Mouse (Mus musculus) embryonic facial prominence, embryonic 13.5 days (tissue): ENCODE measurements at regions not wholly inside any gene's neighbourhood (a gene's known extent, or its start where the extent isn't known, plus 50 kb on each side); places are given as distances from the start of the nearest gene placed in this dataset.

Experiments used
- ATAC-seq: fragments of 200-750 bp; cut with Nextera tagmentation; 2 replicates; pipeline ENCODE4 v1.8.0; 2017; ENCODE audit warnings: low read depth; ENCODE audit not compliant: insufficient number of reproducible peaks, insufficient read depth, low FRiP score, low TSS enrichment
- H3K27ac ChIP-seq: fragments of 300-500 bp; sonication (generic); 2 replicates; pipeline ENCODE4 v1.5.1; 2015; ENCODE audit warnings: moderate library complexity, mild to moderate bottlenecking, inconsistent platforms
- H3K27me3 ChIP-seq: fragments of 300-500 bp; sonication (generic); 2 replicates; pipeline ENCODE4 v1.6.1; 2015; ENCODE audit warnings: mild to moderate bottlenecking, inconsistent platforms
- H3K36me3 ChIP-seq: fragments of 300-500 bp; sonication (generic); 2 replicates; pipeline ENCODE4 v1.6.1; 2015; ENCODE audit warnings: mild to moderate bottlenecking, inconsistent platforms
- H3K4me1 ChIP-seq: fragments of 300-500 bp; sonication (generic); 2 replicates; pipeline ENCODE4 v1.6.1; 2015; ENCODE audit warnings: inconsistent platforms
- H3K4me2 ChIP-seq: fragments of 300-500 bp; sonication (generic); 2 replicates; pipeline ENCODE4 v1.6.1; 2015; ENCODE audit warnings: moderate library complexity, mild to moderate bottlenecking, inconsistent platforms
- H3K4me3 ChIP-seq: fragments of 300-500 bp; sonication (generic); 2 replicates; pipeline ENCODE4 v1.5.1; 2015; ENCODE audit warnings: mild to moderate bottlenecking, inconsistent platforms
- H3K9ac ChIP-seq: fragments of 300-500 bp; sonication (generic); 2 replicates; pipeline ENCODE4 v1.6.1; 2015; ENCODE audit warnings: mild to moderate bottlenecking, inconsistent platforms
- H3K9me3 ChIP-seq: fragments of 300-500 bp; sonication (generic); 2 replicates; pipeline ENCODE4 v1.6.1; 2016; ENCODE audit warnings: inconsistent platforms
- WGBS: fragments of 180-500 bp; shearing (Covaris S2); methylation state at CpG from one replicate; pipeline ENCODE4 v1.1.7; 2015; ENCODE audit warnings: mixed read lengths; 5-methylcytosine and 5-hydroxymethylcytosine counted together

DNA sequence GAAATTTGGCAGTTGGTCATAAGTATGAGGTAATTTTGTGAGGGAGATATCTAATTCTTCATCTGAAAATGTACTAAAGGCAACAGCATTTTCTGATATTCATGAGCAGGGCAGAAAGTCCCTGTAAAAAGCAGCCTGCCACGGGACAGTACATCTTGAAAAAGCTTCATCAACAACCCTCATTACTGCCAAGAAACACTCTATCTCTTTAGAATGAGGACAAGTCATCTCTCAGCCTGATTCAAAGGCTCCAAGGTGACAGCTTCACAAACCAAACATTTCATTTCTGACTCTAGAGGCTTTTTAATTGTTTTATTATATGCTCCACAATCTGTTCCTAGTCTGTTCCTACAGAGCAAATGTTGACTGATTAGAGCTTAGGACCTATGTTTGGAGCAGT lies 260.3 kb downstream of the Aldoart1 start:
- Histone ChIP-seq H3K4me1 (no peaks in the 10 kb centered on the region), H3K9me3 (no peaks in the 10 kb centered on the region), H3K36me3 (no peaks in the 10 kb centered on the region), H3K9ac (no peak overlapping the region), H3K4me3 (no peak overlapping the region), H3K4me2 (no peak overlapping the region), H3K27ac (no peak overlapping the region), H3K27me3 (no peaks in the 10 kb centered on the region)
- no peak for ATAC-seq
- 64% methylated on average over 1 of the region's 1 CpGs for WGBS

DNA sequence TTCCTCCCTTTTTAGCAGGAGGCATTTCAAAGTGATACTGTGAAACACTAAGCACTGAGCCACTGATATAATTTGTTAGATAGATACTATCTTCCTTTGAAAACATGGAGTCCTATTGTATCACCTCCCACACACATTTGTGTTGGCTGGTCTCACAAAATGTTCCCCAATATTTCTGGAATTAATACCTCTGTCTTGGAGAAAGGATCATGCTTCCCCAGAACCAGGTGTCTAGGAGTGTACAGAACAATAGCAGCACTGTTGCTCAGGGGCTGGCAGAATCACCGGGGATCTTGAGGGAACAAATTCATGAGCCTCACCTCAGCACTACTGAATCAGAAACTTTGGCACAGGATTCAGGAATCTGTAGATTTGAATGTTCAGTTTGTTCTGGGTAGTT lies 277.5 kb downstream of the Aldoart1 start:
- Histone ChIP-seq H3K9me3 (no peaks in the 10 kb centered on the region), H3K36me3 (no peaks in the 10 kb centered on the region), H3K4me2 (no peak overlapping the region), H3K4me3 (no peak overlapping the region), H3K27ac (no peak overlapping the region), H3K4me1 (no peaks in the 10 kb centered on the region), H3K9ac (no peak overlapping the region), H3K27me3 (no peaks in the 10 kb centered on the region; the same call in 1 of the 2 replicates)
- 68% methylated on average over 1 of the region's 1 CpGs for WGBS
- ATAC-seq = no peak

GRCm38 (mm10) chr4:72571924-72572323 lies 280.5 kb downstream of the Aldoart1 start:
- no peak overlapping the region for H3K9ac ChIP-seq
- H3K36me3 ChIP-seq = no peaks in the 10 kb centered on the region
- H3K4me2 ChIP-seq = no peak overlapping the region
- H3K27ac ChIP-seq = no peak overlapping the region
- no peaks in the 10 kb centered on the region for H3K4me1 ChIP-seq
- no peaks in the 10 kb centered on the region for H3K9me3 ChIP-seq
- no peaks in the 10 kb centered on the region; the same call in 1 of the 2 replicates for H3K27me3 ChIP-seq
- no peak overlapping the region for H3K4me3 ChIP-seq
- ATAC-seq = no peak
- 38% methylated on average over 2 of the region's 2 CpGs for WGBS

GRCm38 (mm10) chr4:72565186-72565585 lies 287.2 kb downstream of the Aldoart1 start:
- Histone ChIP-seq H3K27me3 (no peaks in the 10 kb centered on the region), H3K4me2 (no peak overlapping the region), H3K9ac (no peak overlapping the region), H3K9me3 (no peaks in the 10 kb centered on the region), H3K4me3 (no peak overlapping the region), H3K27ac (no peak overlapping the region), H3K36me3 (no peaks in the 10 kb centered on the region), H3K4me1 (peaks cover 10% of the 10 kb centered on the region; the same call in 1 of the 2 replicates)
- 87% methylated on average over 3 of the region's 3 CpGs for WGBS
- no peak for ATAC-seq

GRCm38 (mm10) chr4:72562909-72563676 lies 289.3 kb downstream of the Aldoart1 start:
- H3K4me1 ChIP-seq = peaks cover 10% of the 10 kb centered on the region; the same call in 1 of the 2 replicates
- H3K4me2 ChIP-seq = no peak overlapping the region
- no peaks in the 10 kb centered on the region for H3K36me3 ChIP-seq
- ATAC-seq = no peak
- 12% methylated on average over 4 of the region's 4 CpGs for WGBS
- no peaks in the 10 kb centered on the region for H3K27me3 ChIP-seq
- H3K9ac ChIP-seq = no peak overlapping the region
- no peak overlapping the region for H3K27ac ChIP-seq
- H3K4me3 ChIP-seq = no peak overlapping the region
- H3K9me3 ChIP-seq = no peaks in the 10 kb centered on the region

DNA sequence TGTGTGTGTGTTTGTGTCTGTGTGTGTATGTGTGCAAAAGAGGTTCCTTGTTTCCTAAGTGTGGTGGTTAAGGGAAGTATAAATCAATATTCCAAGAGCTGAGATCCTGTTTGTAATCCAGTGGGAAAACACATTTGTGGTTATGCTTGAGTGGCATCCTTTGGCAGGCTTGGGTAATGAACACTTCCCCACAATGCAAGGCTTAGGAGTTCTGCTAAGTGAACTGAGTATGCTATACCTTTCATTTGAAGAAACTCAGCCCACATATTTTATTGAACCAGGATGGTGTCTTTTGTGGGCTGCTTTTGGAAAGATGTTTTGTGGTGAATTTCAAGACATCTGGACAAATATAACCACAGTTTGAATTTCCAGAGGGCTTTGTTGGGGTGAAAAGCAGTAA lies 298.2 kb downstream of the Aldoart1 start:
- Histone ChIP-seq H3K4me3 (no peak overlapping the region), H3K36me3 (no peaks in the 10 kb centered on the region), H3K4me1 (0 out of 2 replicates have a peak, but pooled peaks cover 4% of the 10 kb centered on the region), H3K4me2 (no peak overlapping the region), H3K27me3 (no peaks in the 10 kb centered on the region), H3K27ac (no peak overlapping the region), H3K9ac (no peak overlapping the region), H3K9me3 (no peaks in the 10 kb centered on the region)
- ATAC-seq = peak; percentile 62; the same call in 1 of the 2 replicates

- Histone ChIP-seq H3K27ac (no peak overlapping the region), H3K36me3 (no peaks in the 10 kb centered on the region), H3K9ac (no peak overlapping the region), H3K9me3 (no peaks in the 10 kb centered on the region), H3K4me3 (no peak overlapping the region), H3K4me2 (no peak overlapping the region), H3K27me3 (no peaks in the 10 kb centered on the region), H3K4me1 (no peaks in the 10 kb centered on the region)
- ATAC-seq = no peak
- 62% methylated on average over 1 of the region's 1 CpGs for WGBS
Measured at GRCm38 (mm10) chr4:72534563-72534962, 317.9 kb downstream of the Aldoart1 start.

GRCm38 (mm10) chr4:72524630-72525029 lies 323.9 kb upstream of the Tle1 start:
- Histone ChIP-seq H3K9ac (no peak overlapping the region), H3K27me3 (no peaks in the 10 kb centered on the region), H3K9me3 (no peaks in the 10 kb centered on the region), H3K4me1 (no peaks in the 10 kb centered on the region), H3K27ac (no peak overlapping the region), H3K4me2 (no peak overlapping the region), H3K36me3 (no peaks in the 10 kb centered on the region), H3K4me3 (no peak overlapping the region)
- ATAC-seq = no peak

DNA sequence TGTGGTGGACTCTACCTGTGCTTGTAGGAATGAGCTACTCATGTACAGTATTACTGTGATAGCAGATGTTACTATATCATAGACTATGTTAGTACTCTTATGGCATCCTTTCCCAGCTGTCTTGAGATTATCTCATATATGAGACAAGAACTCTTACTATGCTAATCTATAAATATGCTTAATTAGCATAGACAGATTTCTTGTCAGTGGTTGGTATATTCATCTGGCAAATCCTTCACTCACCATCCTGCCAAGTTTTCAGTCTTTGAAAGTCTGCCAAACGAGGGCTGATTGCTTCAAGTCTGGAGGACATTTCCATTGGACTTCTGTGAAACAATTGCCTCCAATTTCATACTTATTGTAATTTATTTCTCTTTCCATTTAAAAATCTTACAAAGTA lies 323.4 kb upstream of the Tle1 start:
- no peak for ATAC-seq
- 57% methylated on average over 1 of the region's 1 CpGs for WGBS
- H3K27ac ChIP-seq = no peak overlapping the region
- no peaks in the 10 kb centered on the region for H3K4me1 ChIP-seq
- no peak overlapping the region for H3K9ac ChIP-seq
- no peak overlapping the region for H3K4me3 ChIP-seq
- H3K36me3 ChIP-seq = no peaks in the 10 kb centered on the region
- H3K9me3 ChIP-seq = no peaks in the 10 kb centered on the region
- no peak overlapping the region for H3K4me2 ChIP-seq
- no peaks in the 10 kb centered on the region for H3K27me3 ChIP-seq

GRCm38 (mm10) chr4:72511220-72511619 lies 310.5 kb upstream of the Tle1 start:
- Histone ChIP-seq H3K27me3 (no peaks in the 10 kb centered on the region), H3K4me2 (no peak overlapping the region), H3K9me3 (no peaks in the 10 kb centered on the region), H3K36me3 (no peaks in the 10 kb centered on the region), H3K4me1 (no peaks in the 10 kb centered on the region), H3K27ac (no peak overlapping the region), H3K9ac (no peak overlapping the region), H3K4me3 (no peak overlapping the region)
- no peak for ATAC-seq
- WGBS = 80% methylated on average over 1 of the region's 1 CpGs

DNA sequence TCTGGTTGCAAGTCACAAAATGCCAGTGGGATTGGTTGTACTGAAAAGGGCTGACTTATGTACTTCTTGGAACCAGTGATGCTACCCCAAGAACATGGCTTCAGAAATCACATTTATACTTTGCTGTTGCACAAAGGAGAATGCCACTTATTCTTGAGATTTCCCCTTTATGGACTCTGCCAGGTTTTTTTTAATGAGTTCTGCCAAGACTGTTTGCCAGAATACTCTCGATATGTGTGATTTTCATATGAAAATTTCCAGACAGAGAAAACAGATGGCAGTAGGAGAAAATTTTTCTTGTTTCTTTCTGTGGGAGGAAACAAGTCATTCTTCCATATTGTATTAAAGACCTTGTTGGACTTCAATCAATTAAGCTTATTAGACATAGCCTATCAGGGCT lies 281.0 kb upstream of the Tle1 start:
- Histone ChIP-seq H3K4me1 (no peaks in the 10 kb centered on the region), H3K4me2 (no peak overlapping the region), H3K9ac (no peak overlapping the region), H3K36me3 (no peaks in the 10 kb centered on the region), H3K27ac (no peak overlapping the region), H3K9me3 (no peaks in the 10 kb centered on the region), H3K4me3 (no peak overlapping the region), H3K27me3 (no peaks in the 10 kb centered on the region)
- no peak for ATAC-seq
- WGBS = 87% methylated on average over 1 of the region's 1 CpGs

DNA sequence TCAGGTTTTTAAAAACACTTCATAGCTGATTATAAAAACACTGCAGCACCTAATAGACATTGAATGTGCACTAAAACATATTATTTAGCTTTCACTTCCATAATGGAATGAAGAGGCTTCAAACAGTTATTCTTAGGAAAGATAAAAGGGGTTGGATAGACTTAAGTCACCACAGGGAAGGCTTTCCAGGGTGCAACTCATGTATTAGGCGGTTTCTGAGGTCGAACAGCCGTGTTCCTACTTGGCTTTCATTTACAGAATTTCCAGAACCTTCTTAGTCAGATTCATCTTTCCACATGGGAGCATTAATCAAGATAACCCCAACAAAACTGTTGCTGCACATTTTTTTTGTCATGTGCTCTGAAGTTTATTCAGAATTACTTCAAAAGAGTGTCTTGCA lies 279.8 kb upstream of the Tle1 start:
- WGBS = 71% methylated on average over 3 of the region's 3 CpGs
- H3K36me3 ChIP-seq = no peaks in the 10 kb centered on the region
- H3K4me2 ChIP-seq = no peak overlapping the region
- no peaks in the 10 kb centered on the region for H3K4me1 ChIP-seq
- H3K4me3 ChIP-seq = no peak overlapping the region
- H3K27ac ChIP-seq = no peak overlapping the region
- no peak overlapping the region for H3K9ac ChIP-seq
- no peak for ATAC-seq
- no peaks in the 10 kb centered on the region for H3K27me3 ChIP-seq
- no peaks in the 10 kb centered on the region for H3K9me3 ChIP-seq
